Mouse (Mus musculus) spleen, adult 2 months (tissue): ENCODE measurements at regions not wholly inside any gene's neighbourhood (a gene's known extent, or its start where the extent isn't known, plus 50 kb on each side); places are given as distances from the start of the nearest gene placed in this dataset.

Source experiments
- DNase-seq, 2 experiments: peaks; one replicate each; pipeline versions ENCODE4 v3.0.0 to v3.0.0-alpha.2; 2012 to 2021; ENCODE audit warnings: low spot score in 2 of 2, low read depth in 1 of 2
- H3K27ac ChIP-seq: fragments of 200-500 bp; 2 replicates; pipeline ENCODE4 v1.5.1; 2012; ENCODE audit warnings: low read length, inconsistent platforms; ENCODE audit not compliant: insufficient read depth
- H3K27me3 ChIP-seq: fragments of 200-500 bp; 2 replicates; pipeline ENCODE4 v1.6.1; 2012; ENCODE audit warnings: mild to moderate bottlenecking, moderate library complexity, low read length, inconsistent platforms; ENCODE audit not compliant: control insufficient read depth, insufficient read depth
- H3K36me3 ChIP-seq: fragments of 200-500 bp; 2 replicates; pipeline ENCODE4 v1.6.1; 2012; ENCODE audit warnings: mild to moderate bottlenecking, low read length, inconsistent platforms; ENCODE audit not compliant: control insufficient read depth, insufficient read depth
- H3K4me1 ChIP-seq: fragments of 200-500 bp; 2 replicates; pipeline ENCODE4 v1.6.1; 2011; ENCODE audit warnings: inconsistent platforms; ENCODE audit not compliant: control insufficient read depth, insufficient read depth, insufficient read length
- H3K4me3 ChIP-seq: fragments of 200-500 bp; 2 replicates; pipeline ENCODE4 v1.5.1; 2011; ENCODE audit warnings: mild to moderate bottlenecking, inconsistent platforms; ENCODE audit not compliant: insufficient read depth, insufficient read length; ENCODE audit errors: extremely low read depth
- CTCF ChIP-seq: fragments of 200-500 bp; IDR thresholded peaks from 2 replicates; pipeline ENCODE4 v1.5.1; 2011; ENCODE audit warnings: mild to moderate bottlenecking, inconsistent platforms; ENCODE audit not compliant: insufficient read depth, insufficient read length, insufficient replicate concordance; ENCODE audit errors: extremely low read depth
- POLR2A ChIP-seq: fragments of 200-500 bp; IDR thresholded peaks from 2 replicates; pipeline ENCODE4 v1.6.1; 2011; ENCODE audit warnings: low read depth, low read length, inconsistent platforms
- WGBS: fragments of 180-500 bp; shearing (Covaris S2); methylation state at CpG from one replicate; pipeline ENCODE4 v1.1.7; 2018; 5-methylcytosine and 5-hydroxymethylcytosine counted together

DNA sequence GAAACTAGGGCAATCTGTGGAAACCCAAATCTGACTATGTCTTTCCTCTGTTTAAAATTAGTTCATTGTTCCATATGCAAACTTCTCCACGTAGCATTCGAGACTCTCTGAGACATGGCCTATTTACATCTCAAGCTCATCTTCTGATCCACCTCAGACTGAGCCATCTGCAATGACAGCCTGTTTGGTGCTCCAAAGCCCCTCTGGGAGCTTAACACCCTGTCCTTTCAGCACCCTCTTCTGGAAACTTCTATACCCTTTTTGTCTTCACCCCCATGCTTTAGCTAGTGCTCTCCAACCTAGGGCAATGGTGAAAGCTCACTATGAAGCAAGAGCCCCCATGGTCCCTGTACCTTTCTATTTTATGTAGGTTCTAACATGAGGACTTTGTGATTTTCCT is 379.7 kb downstream of the Lpin1 start:
- no peak for TF ChIP-seq POLR2A
- peak; percentile 6; the same call in 1 of the 2 replicates for TF ChIP-seq CTCF

DNA sequence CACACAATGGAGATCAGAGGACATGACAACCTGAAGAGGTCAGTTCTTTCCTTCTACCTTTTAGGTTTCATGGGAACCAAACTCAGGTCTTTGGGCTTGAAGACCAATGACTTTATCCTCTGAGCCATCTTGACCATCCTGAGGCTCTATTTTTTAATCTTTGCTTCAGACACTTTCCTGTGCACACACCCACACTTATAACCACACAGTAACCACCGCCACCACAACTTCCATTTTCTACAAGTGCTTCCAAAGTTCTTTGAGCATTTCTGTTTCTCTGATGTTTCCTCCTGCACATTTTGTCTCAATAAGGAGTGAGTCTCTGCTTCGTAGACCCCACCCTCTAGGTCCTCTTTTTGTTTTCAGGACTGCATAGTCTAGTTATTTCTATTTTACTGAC is 385.3 kb downstream of the Lpin1 start:
- WGBS, result 30% methylated on average over 2 of the region's 2 CpGs
- Histone ChIP-seq H3K27me3 (no peaks in the 10 kb centered on the region), H3K27ac (no peak overlapping the region), H3K4me1 (0 out of 2 replicates have a peak, but pooled peaks cover 3% of the 10 kb centered on the region), H3K4me3 (no peak overlapping the region), H3K36me3 (no peaks in the 10 kb centered on the region)
- TF ChIP-seq POLR2A, result no peak
- no peak for TF ChIP-seq CTCF
- DNase-seq, result no peak

More for the DNA sequence above, 379.7 kb downstream of the Lpin1 start:
- no peak overlapping the region for H3K27ac ChIP-seq
- no peaks in the 10 kb centered on the region for H3K4me1 ChIP-seq
- no peak for DNase-seq
- no peak overlapping the region for H3K4me3 ChIP-seq
- no peaks in the 10 kb centered on the region for H3K27me3 ChIP-seq
- 44% methylated on average over 2 of the region's 2 CpGs for WGBS
- H3K36me3 ChIP-seq, result no peaks in the 10 kb centered on the region

DNA sequence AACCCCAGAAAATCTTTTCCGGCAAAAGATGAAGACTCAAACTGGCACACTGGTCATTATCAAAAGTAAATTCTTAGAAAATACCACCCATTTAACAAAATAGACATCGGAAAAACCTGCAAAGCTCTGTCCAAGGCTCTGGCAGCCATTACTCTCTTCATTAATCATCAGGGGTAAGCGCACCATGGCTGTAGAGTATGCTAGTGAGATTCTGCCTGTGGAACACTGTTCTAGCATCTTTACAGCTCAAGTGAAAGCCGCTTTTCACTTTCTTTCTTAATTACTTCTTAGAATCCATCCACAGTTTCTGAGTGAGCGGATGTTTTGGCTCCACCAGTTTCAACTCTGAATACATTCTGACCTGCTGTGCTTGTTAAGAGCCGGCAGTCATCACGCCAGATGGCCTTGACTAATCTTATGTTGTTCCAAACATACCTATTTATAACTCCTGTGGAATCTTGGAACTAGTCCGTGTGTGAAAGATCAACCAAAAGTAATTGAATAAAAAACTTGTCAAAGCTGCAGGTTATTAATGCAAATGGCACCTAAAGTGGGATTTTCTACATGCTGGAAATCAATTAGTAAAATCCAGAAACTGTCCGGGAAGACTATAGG is 387.8 kb downstream of the Lpin1 start:
- no peak for TF ChIP-seq POLR2A
- TF ChIP-seq CTCF, result no peak
- no peak for DNase-seq
- WGBS, result 93% methylated on average over 9 of the region's 9 CpGs
- Histone ChIP-seq H3K27me3 (no peaks in the 10 kb centered on the region), H3K4me1 (0 out of 2 replicates have a peak, but pooled peaks cover 3% of the 10 kb centered on the region), H3K36me3 (no peaks in the 10 kb centered on the region), H3K4me3 (no peak overlapping the region), H3K27ac (no peak overlapping the region)

DNA sequence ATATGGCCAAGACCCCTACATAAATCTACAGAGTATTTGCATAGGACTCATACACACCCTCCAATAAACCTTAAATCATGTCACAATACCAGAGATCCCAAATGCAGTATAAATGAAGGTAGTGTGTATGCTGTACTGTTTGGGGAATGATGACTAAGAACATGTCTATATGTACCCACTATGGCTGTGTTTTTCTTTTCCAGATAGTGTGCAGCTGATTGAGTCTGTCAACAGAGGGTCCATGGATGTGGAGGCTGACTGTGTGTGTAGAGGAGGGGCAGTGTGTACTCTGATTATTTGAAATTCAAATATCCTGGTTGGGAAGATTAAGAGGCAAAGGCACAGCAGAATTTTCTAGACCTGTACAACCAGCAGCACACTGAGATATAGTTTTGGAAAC is 388.6 kb downstream of the Lpin1 start:
- Histone ChIP-seq H3K4me1 (0 out of 2 replicates have a peak, but pooled peaks cover 3% of the 10 kb centered on the region), H3K36me3 (no peaks in the 10 kb centered on the region), H3K27ac (no peak overlapping the region), H3K27me3 (no peaks in the 10 kb centered on the region), H3K4me3 (no peak overlapping the region)
- no peak for DNase-seq
- TF ChIP-seq POLR2A, result no peak
- TF ChIP-seq CTCF, result no peak

DNA sequence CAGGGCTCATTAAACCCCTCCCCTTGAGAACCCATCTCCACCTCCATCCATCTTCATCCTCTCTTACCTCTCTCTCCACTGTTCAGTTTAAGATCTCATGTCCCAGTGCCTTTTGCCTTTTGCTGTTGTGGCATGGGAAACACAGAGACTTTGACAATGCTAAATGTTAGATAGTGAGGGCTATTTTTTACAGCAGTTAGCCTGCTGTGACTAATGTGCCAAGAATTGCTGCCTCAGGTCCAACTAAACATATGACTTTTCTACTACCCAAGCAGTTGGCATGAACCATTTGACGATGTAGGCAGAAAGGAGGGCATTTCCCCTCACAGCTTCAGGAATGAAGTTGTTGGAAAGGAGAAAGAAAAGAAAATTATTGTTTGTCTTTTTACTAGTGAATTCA is 389.6 kb downstream of the Lpin1 start:
- DNase-seq, result no peak
- TF ChIP-seq CTCF, result no peak
- no peak for TF ChIP-seq POLR2A
- H3K27ac ChIP-seq, result no peak overlapping the region

DNA sequence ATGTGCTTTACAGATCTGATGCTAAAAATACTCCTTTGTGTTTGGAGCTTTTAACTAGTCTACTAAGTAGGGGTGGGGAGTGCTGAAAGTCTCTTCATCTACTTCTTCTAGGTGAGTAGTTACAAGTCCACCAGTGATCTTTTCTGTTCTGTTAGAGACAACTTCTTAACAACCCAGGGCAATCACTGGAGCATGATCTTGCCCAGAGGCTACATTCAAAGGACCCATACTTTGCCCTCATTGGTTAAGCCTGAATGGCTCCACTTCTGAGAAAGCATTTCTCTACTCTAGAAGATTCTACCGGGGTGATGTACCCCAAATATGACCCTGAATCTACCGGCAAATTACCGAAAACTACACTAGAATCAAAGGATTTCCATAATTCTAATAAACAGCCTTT is 390.2 kb downstream of the Lpin1 start:
- WGBS, result 85% methylated on average over 3 of the region's 3 CpGs
- DNase-seq, result no peak
- H3K27ac ChIP-seq, result no peak overlapping the region
- 0 out of 2 replicates have a peak, but pooled peaks cover 2% of the 10 kb centered on the region for H3K4me1 ChIP-seq
- TF ChIP-seq CTCF (no peak), POLR2A (no peak)
- H3K36me3 ChIP-seq, result no peaks in the 10 kb centered on the region
- no peak overlapping the region for H3K4me3 ChIP-seq
- H3K27me3 ChIP-seq, result no peaks in the 10 kb centered on the region; the same call in 1 of the 2 replicates

More for the DNA sequence above, 389.6 kb downstream of the Lpin1 start:
- WGBS, result 85% methylated on average over 1 of the region's 1 CpGs
- Histone ChIP-seq H3K4me1 (0 out of 2 replicates have a peak, but pooled peaks cover 3% of the 10 kb centered on the region), H3K27me3 (no peaks in the 10 kb centered on the region; the same call in 1 of the 2 replicates), H3K36me3 (no peaks in the 10 kb centered on the region), H3K4me3 (no peak overlapping the region)

DNA sequence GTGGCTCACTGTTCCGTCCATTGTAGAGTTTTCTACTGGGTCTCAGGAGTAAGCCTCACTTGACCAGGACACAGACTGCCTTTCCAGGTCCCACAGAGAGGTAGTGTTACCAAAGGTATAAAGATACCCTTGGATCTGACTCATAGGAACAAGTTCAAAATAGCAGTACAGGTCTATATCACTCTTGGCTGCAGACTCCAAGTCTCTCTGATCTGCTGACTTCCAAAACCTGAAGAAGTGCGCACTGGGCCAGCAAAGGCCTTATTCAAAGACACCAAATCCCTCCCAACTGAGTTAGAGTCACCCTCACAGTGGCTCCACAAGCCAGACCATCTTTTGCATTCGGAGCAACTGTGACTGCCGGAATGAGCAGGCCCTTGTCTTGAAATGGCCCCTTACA is 391.9 kb downstream of the Lpin1 start:
- no peak overlapping the region for H3K27ac ChIP-seq
- no peaks in the 10 kb centered on the region for H3K4me1 ChIP-seq
- H3K4me3 ChIP-seq, result no peak overlapping the region
- TF ChIP-seq POLR2A (no peak), CTCF (no peak)
- H3K36me3 ChIP-seq, result no peaks in the 10 kb centered on the region
- no peaks in the 10 kb centered on the region; the same call in 1 of the 2 replicates for H3K27me3 ChIP-seq
- DNase-seq, result no peak
- WGBS, result 95% methylated on average over 4 of the region's 4 CpGs
